Mouse (Mus musculus) limb, embryonic 10.5 days (tissue): Measurements from ENCODE around the gene Gdf11. TPM values are rescaled to one million over a fixed set of nuclear protein-coding genes. Genes with fewer than 3 reads are reported as not detected.

Source experiments
- DNase-seq: peaks from one replicate; pipeline ENCODE4 v3.0.0-alpha.2; 2017; ENCODE audit warnings: low spot score
- H3K27ac ChIP-seq: fragments of 300-500 bp; sonication (generic); 2 replicates; pipeline ENCODE4 v1.5.1; 2016; ENCODE audit warnings: mild to moderate bottlenecking
- H3K27me3 ChIP-seq: fragments of 300-500 bp; sonication (generic); 2 replicates; pipeline ENCODE4 v1.6.1; 2016; ENCODE audit warnings: low read depth, mild to moderate bottlenecking; ENCODE audit not compliant: poor library complexity, severe bottlenecking
- H3K36me3 ChIP-seq: fragments of 300-500 bp; sonication (generic); 2 replicates; pipeline ENCODE4 v1.6.1; 2016; ENCODE audit warnings: mild to moderate bottlenecking, moderate library complexity
- H3K4me1 ChIP-seq: fragments of 300-500 bp; sonication (generic); 2 replicates; pipeline ENCODE4 v1.6.1; 2016
- H3K4me3 ChIP-seq: fragments of 300-500 bp; sonication (generic); 2 replicates; pipeline ENCODE4 v1.5.1; 2016; ENCODE audit warnings: mild to moderate bottlenecking, moderate library complexity
- H3K9me3 ChIP-seq: fragments of 300-500 bp; sonication (generic); replicated peaks from 2 replicates; pipeline ENCODE4 v1.6.1; 2016; ENCODE audit warnings: mild to moderate bottlenecking
- WGBS: fragments of 180-500 bp; shearing (Covaris S2); methylation state at CpG from one replicate; pipeline ENCODE4 v1.1.7; 2016; 5-methylcytosine and 5-hydroxymethylcytosine counted together
- polyA plus RNA-seq: library from polyadenylated mRNA; unstranded; fragments of >200 nt; fragmentation: Nextera tagmentation; extraction: Ambion mirVana; gene quantifications from 2 replicates; pipeline ENCODE4 v1.2.1, GENCODE M21; 2016

Gdf11 gene
- polyA plus RNA-seq, 1 experiment from 2014 or later = 16.2 TPM

DNA sequence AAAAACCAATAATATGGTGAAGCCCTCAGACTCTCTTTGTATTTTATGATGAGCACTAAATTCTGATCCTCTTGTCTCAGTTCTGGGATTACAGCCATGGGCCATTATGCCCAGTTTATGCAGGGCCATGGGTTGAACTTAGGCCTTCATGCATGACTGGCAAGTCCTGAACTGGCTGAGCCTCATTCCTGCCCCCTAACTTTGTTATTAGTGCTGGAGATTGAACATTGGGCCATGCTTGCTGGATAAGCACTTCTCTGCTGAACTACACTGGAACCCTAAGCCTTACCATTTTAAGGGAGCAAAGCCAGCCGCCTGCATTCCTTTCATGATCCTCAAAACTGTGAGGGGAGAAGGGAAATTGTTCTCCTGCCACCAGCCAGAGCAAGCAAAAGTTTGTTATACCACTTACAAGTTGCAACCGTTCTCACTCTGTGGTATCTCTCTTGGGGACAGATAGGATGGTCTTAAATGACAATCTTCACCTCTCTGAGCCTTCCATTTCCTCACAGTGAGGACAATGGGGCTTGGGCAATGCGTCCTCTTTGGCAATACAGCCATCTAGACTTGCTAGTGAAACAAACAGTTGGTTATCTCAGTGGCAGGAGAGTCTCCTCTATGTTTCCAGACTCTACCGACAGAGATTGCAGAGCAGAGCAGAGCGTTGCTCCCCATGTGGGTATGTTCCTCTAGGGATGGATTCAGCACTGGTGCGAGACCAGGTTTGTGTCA, 8.4 kb upstream of the Gdf11 start:
- no peak for DNase-seq
- no peaks in the 10 kb centered on the region for H3K9me3 ChIP-seq
- H3K4me3 ChIP-seq = no peak overlapping the region
- H3K27ac ChIP-seq = no peak overlapping the region
- peaks cover 20% of the 10 kb centered on the region for H3K27me3 ChIP-seq
- H3K4me1 ChIP-seq = peaks cover 17% of the 10 kb centered on the region
- 86% methylated on average over 6 of the region's 6 CpGs for WGBS
- H3K36me3 ChIP-seq = no peaks in the 10 kb centered on the region

DNA sequence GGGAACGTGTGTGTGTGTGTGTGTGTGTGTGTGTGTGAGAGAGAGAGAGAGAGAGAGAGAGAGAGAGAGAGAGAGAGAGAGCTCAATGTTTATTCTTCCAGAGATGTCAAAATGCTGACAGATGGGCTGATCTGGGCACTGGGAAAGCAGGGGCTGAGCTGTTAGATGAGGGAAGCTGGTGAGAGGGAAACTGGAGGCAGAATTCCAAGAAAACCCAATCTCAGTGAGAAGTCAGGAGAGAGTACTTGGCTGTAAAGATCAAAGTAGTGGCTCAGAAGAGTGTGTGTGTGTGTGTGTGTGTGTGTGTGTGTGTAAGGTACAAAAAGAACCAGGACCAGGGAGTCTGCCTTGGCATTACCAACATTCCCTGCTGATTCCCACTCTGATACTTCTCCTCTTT, 6.0 kb upstream of the Gdf11 start:
- Histone ChIP-seq H3K4me1 (peaks cover 26% of the 10 kb centered on the region), H3K4me3 (no peak overlapping the region), H3K9me3 (no peaks in the 10 kb centered on the region), H3K27ac (no peak overlapping the region), H3K27me3 (peaks cover 31% of the 10 kb centered on the region), H3K36me3 (no peaks in the 10 kb centered on the region)
- WGBS = 29% methylated on average over 1 of the region's 1 CpGs
- no peak for DNase-seq

DNA sequence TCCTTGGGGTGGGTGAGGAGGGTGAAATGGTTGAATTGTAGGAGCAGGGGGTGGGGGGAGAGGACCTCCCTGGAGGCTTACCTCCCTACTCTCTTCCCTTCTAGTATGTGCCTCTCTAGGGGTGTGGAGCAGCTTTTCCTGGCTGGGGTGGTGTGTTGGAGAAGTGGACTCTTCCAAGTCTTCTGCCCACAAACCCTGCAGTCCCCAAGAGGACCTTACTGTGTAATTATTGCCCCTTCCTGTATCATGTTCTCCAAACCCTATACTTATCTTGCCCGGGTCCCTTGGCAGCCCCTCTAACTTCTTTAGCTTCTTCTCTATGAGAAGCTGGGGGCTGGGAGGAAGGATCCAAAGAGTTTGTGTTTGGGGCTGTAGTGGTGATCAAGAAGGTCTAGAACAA, 5.3 kb upstream of the Gdf11 start:
- Histone ChIP-seq H3K4me1 (peaks cover 31% of the 10 kb centered on the region), H3K9me3 (no peaks in the 10 kb centered on the region), H3K27ac (no peak overlapping the region), H3K36me3 (no peaks in the 10 kb centered on the region), H3K4me3 (peak overlapping the region; percentile 32; the same call in 1 of the 2 replicates), H3K27me3 (peaks cover 31% of the 10 kb centered on the region)
- no peak for DNase-seq
- 48% methylated on average over 1 of the region's 1 CpGs for WGBS

DNA sequence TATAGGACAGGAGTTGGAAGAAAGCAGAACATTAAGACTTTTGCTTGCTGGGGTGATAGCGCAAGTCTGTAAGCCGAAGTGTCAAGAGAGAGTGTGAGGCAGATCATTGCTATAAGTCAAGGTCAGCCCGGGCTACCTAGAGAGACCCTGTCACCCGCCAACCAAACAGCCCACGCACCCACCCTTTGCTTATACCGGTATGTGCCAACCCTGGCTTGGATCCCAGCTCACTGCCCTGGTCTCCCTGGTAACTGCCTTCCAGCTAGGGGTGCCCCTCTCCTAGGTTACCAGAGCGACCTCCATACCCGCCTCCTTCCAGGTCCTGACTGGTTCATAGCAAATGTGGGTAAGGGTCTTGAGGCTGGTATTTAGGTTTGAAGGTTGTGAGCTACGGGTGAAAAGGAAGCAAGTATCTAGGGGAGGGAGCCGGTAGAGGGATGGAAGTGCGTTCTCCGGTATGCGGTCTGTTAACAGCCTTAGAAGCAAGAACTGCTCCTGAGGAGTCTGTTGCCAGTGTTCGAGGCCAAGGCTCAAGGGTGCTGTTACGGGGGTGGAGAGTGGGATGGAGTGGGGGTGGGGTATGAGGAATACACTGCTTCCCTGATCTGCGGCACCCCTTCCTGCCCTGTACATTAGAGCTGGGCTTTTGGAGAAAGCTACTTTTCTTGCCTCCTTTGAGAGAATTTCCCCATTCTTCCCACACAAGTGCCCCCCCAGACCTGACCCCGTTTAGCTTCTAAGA, 4.6 kb upstream of the Gdf11 start:
- H3K36me3 ChIP-seq = no peaks in the 10 kb centered on the region
- no peaks in the 10 kb centered on the region for H3K9me3 ChIP-seq
- H3K27me3 ChIP-seq = peaks cover 31% of the 10 kb centered on the region
- 4% methylated on average over 17 of the region's 17 CpGs for WGBS
- H3K27ac ChIP-seq = no peak overlapping the region
- DNase-seq = peak; percentile 41
- H3K4me3 ChIP-seq = peak overlapping the region; percentile 32
- peaks cover 31% of the 10 kb centered on the region for H3K4me1 ChIP-seq

DNA sequence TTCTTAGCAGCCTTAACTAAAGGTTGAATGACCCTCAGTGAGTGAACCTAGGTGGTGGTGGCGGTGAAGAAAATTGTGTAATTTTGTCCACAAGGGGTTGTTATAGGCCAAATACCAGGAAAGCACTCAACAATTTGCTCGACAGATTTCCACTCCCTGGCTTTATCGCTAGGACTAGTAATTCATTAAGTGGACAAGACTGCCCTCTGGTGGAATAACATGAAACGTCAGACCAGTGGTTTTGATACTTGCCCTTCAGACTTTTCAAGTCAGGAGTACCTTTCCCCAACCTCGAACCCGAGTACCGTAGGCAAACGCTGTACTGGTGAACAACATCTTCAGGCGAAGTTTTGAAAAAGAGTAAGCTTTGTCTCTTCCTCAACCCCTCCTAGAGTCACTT, 3.9 kb upstream of the Gdf11 start:
- DNase-seq = peak; percentile 71
- Histone ChIP-seq H3K36me3 (no peaks in the 10 kb centered on the region), H3K4me3 (peak overlapping the region; percentile 32; the same call in 1 of the 2 replicates), H3K27me3 (peaks cover 31% of the 10 kb centered on the region), H3K27ac (no peak overlapping the region), H3K4me1 (peaks cover 31% of the 10 kb centered on the region), H3K9me3 (no peaks in the 10 kb centered on the region)
- WGBS = under 1% methylated on average over 9 of the region's 9 CpGs

DNA sequence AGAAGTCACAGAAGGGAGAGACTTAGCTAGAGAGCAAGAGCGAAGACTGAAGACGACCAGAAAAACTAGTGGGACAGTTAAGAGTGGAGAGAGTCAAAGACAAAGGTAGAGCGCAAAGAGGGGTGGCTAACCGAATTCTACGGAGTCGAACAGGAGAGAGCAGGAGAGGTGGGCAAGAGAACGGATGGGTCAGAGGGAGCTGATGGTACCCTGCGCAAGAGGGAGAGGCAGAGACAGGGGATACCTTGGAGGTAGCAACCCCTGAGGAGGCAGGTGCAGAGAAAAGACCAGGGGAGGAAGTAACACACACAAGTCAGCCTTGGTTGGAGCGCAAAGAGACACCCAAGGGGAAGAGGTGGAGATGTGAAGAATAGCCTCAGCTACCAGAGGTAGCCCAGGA, 728 bp upstream of the Gdf11 start:
- H3K27me3 ChIP-seq = peaks cover 26% of the 10 kb centered on the region
- peaks cover 57% of the 10 kb centered on the region for H3K4me1 ChIP-seq
- H3K4me3 ChIP-seq = peak overlapping the region; percentile 93
- peaks cover 11% of the 10 kb centered on the region for H3K36me3 ChIP-seq
- H3K9me3 ChIP-seq = no peaks in the 10 kb centered on the region
- peak overlapping the region; percentile 95 for H3K27ac ChIP-seq
- WGBS = under 1% methylated on average over 9 of the region's 9 CpGs
- DNase-seq = peak; percentile 48

DNA sequence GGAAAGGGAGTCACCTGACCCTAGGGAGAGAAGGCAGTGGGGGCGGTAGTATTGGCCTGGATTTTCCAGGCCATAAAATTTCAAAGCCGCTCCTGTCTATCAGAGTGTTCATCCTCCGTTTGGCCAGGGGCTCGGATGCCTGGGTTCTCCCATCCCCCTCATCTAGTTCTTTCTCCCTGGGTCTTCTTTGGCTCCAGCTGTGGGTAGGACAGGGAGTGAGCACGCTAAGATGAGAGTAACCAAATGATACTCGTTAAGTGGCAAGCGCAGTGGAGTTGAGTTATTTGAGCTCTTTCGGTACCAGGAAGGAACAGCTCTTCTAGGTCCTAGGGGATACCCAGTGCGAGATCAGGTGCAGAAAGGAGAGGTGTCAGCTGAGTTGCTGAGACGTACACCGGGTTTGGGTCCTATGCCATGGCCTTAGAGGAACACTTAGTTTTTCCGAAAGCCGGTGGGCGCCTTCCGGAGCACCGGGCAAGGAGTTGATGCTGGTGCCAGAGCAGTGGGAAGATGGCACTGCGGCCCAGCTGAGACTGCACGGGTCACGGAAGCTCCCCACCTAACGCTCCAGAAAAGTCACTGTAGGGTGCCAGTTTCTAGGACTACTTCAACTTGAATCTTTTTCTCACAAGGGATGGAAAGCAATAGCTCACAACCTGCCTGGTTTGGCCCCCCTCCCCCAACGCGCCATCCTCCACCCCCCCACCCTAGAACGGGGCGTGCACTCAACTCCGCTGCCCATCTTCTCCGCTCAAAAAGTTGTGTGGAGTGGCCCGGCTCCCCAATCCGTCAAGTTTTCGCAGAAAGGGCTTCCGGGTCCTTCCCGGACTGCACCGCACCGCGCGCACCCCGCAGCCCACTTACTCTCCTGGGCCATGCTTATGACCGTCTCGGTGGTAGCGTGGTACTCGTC, 879 bp downstream of the Gdf11 start:
- under 1% methylated on average over 40 of the region's 40 CpGs for WGBS

DNA sequence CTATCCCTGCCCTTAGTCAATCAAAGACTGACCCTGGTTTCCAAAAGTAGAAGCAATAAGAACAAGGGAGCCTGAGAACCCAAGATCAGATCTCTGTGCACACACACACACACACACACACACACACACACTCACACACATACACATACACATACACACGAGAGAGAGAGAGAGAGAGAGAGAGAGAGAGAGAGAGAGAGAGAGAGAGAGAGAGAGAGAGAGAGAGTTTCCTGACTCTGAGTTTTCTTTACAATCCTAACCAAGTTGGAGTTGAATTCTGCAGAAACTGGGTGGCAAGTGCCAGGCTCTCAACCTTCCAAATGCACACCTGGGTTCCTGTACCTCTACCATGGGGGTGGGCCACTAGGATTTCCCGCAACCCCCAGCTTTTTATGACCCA, 1.7 kb downstream of the Gdf11 start:
- DNase-seq = no peak
- Histone ChIP-seq H3K4me3 (peak overlapping the region; percentile 93), H3K36me3 (peaks cover 35% of the 10 kb centered on the region), H3K9me3 (no peaks in the 10 kb centered on the region), H3K27ac (peak overlapping the region; percentile 95), H3K4me1 (peaks cover 54% of the 10 kb centered on the region), H3K27me3 (peaks cover 10% of the 10 kb centered on the region; the same call in 1 of the 2 replicates)
- WGBS = 0% methylated on average over 1 of the region's 2 CpGs

More for the DNA sequence above, 879 bp downstream of the Gdf11 start:
- Histone ChIP-seq H3K9me3 (no peaks in the 10 kb centered on the region), H3K27ac (peak overlapping the region; percentile 95), H3K4me1 (peaks cover 59% of the 10 kb centered on the region), H3K4me3 (peak overlapping the region; percentile 93), H3K36me3 (peaks cover 27% of the 10 kb centered on the region), H3K27me3 (peaks cover 10% of the 10 kb centered on the region; the same call in 1 of the 2 replicates)
- peak; percentile 53 for DNase-seq

DNA sequence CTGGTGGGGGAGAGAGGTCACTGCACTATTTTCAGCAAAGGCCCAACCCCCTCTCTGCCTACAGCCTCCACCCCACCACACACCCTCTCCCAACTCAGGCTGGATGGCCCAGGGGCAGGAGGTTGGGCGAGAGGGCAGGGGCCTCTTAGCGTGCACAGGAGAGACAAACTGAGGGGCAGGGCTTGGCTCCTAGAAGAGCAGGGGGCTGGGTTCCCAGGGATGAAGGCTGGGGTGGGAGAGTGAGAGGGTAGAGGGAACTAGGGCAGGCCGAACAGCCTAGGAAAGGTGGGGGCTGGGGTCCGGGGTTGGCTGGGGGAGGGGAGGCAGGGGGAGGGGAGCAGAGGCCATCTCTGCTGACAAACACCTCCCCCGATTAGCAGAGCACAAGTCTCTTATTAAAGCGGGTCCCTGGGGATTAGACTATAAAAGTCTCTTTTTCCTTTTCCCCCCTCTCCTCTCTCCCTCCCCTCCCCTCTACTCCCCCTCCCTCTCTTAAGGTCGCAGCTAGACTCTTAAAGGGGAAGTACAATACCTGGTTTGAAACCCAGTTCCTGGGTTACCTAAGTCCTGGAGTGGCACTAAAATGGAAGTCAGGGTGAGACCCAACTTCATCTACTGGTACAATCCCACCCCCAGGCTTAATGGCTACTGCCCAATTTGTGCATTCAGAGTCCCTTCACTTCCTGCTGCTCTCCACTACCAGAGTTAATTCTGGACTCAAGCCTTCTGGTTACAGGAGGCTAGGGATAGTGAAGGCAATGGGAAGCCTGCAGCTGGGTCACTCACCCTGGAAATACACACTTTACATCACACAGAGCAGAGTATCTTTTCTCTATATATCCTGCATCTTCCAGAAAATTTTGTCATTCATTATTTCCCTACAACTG, 2.3 kb downstream of the Gdf11 start:
- peaks cover 7% of the 10 kb centered on the region; the same call in 1 of the 2 replicates for H3K27me3 ChIP-seq
- peaks cover 42% of the 10 kb centered on the region for H3K36me3 ChIP-seq
- DNase-seq = peak; percentile 89
- no peaks in the 10 kb centered on the region for H3K9me3 ChIP-seq
- peak overlapping the region; percentile 93 for H3K4me3 ChIP-seq
- peak overlapping the region; percentile 95 for H3K27ac ChIP-seq
- 0% methylated on average over 7 of the region's 7 CpGs for WGBS
- H3K4me1 ChIP-seq = peaks cover 53% of the 10 kb centered on the region

DNA sequence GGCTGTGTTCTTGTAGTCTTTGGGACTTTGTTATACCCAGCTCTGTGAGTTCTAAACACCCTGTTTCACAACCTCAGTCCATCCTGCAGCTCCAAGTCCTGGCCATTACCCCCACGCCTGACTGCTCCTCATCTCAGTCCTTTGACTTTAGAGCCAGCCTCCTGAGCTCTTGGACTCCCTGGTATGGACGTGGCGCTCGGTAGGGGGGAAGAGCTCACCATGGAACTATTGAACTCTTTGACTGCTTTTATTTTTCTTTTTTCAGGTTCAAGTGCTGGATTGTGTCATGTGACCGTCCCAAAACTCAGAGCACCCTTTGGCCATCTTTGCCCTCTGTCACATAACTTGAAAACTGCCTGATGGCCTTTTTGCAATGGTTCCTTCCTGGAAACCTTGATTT, 9.5 kb downstream of the Gdf11 start:
- Histone ChIP-seq H3K27ac (no peak overlapping the region), H3K4me1 (peaks cover 13% of the 10 kb centered on the region), H3K4me3 (no peak overlapping the region), H3K27me3 (no peaks in the 10 kb centered on the region), H3K9me3 (no peaks in the 10 kb centered on the region), H3K36me3 (peaks cover 94% of the 10 kb centered on the region)
- peak; percentile 29 for DNase-seq
- 91% methylated on average over 5 of the region's 5 CpGs for WGBS

DNA sequence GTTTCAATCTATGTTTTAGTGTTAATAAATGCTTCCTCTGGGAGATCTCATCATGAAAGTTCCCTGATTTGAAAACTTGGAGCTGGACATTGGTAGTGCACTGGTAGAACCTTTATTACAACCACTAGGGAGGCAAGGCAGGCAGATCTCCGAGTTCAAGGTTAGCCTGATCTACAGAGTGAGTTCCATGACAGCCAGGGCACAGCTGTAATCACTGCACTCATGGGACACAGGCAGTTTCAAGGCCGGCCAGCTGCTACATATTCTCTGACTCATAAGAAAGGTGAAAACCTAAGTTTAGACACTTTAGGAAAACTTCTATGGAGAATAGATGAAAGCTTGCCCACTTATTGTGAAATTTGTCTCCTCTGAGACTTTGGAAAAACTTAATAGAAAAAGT, 12.7 kb downstream of the Gdf11 start:
- H3K27ac ChIP-seq = no peak overlapping the region
- no peaks in the 10 kb centered on the region for H3K4me1 ChIP-seq
- H3K27me3 ChIP-seq = no peaks in the 10 kb centered on the region
- no peak overlapping the region for H3K4me3 ChIP-seq
- H3K36me3 ChIP-seq = peaks cover 93% of the 10 kb centered on the region
- H3K9me3 ChIP-seq = no peaks in the 10 kb centered on the region
- 86% methylated on average over 2 of the region's 2 CpGs for WGBS
- no peak for DNase-seq

DNA sequence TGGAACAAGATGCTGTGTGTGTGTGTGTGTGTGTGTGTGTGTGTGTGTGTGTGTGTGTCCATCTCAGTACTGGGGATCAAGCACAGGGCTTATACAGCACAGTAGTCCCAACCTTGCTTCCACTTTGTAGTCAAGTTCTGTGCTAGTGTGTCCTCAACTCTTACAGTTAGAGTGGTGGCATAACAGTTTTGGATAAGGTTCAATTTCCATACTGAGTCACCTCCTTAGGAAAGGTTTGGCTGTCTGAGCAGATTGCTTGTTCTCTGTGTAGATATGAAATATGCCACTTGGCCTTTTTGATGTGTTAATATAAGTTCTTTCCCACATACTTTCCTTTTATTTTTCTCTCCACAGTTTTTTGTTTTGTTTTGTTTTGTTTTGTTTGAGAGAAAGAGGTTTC, 13.2 kb downstream of the Gdf11 start:
- Histone ChIP-seq H3K4me3 (no peak overlapping the region), H3K27ac (no peak overlapping the region), H3K4me1 (no peaks in the 10 kb centered on the region), H3K36me3 (peaks cover 93% of the 10 kb centered on the region), H3K27me3 (no peaks in the 10 kb centered on the region), H3K9me3 (no peaks in the 10 kb centered on the region)
- no peak for DNase-seq
